Mouse (Mus musculus) large intestine, adult 2 months (tissue): ENCODE data around the gene Zic4. TPM values are rescaled to one million over a fixed set of nuclear protein-coding genes. Genes with fewer than 3 reads are reported as not detected.

Experiments
- DNase-seq: peaks from one replicate; pipeline ENCODE4 v3.0.0-alpha.2; 2012; ENCODE audit warnings: low read depth, low spot score
- WGBS: fragments of 180-500 bp; shearing (Covaris S2); methylation state at CpG from one replicate; pipeline ENCODE4 v1.1.7; 2018; 5-methylcytosine and 5-hydroxymethylcytosine counted together
- polyA plus RNA-seq: library from polyadenylated mRNA; depleted of rRNA; stranded (reverse); fragments of >200 nt; gene quantifications from 2 replicates; pipeline ENCODE4 v1.2.3, GENCODE M21; 2012; rRNA removed

Gene Zic4
- polyA plus RNA-seq = not detected in 2 replicates

DNA sequence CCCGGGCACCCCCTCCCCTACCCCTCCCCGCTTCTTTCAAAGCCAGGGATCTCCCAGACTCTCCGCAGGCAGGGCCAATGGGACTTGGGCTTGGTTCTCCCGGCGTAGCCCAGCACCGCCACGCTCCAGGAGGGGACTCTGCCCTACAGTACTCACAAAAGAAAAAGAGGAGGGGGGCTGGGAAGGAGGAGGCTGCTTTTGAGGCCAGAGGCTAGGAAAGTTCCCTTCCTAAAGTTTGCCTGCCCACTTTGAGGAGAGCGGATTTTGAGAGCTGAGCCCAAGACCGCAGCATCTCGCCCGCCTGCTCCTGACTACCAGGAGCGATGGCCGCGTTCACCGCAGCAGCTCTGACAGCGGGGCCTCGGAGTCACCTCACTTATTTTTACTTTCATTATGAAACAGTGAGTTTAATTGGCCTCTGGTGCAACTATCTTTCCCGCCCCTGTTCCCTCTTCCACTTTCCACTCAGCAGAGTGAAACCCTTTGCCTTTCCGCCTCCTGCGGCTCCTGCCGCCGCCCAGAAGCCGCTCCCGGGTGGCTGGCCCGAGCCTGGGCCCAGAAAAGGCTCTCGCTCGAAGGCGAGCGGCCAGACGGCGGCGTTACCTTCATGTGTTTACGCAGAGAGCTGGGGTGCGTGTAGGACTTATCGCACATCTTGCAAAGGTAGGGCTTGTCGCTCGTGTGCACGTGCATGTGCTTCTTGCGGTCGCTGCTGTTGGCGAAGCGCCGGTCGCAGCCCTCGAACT lies at the start of gene Zic4:
Gene Zic4 (plus strand): TSS at position 558 of the 746 bp plus-strand sequence.
- 4% methylated on average over 45 of the region's 45 CpGs for WGBS
- no peak for DNase-seq

GRCm38 (mm10) chr9:91347591-91347990 lies 14.6 kb upstream of the Zic4 start:
- WGBS = 62% methylated on average over 2 of the region's 2 CpGs
- no peak for DNase-seq

GRCm38 (mm10) chr9:91348746-91349145 lies 13.5 kb upstream of the Zic4 start:
- WGBS = 33% methylated on average over 1 of the region's 1 CpGs
- DNase-seq = no peak

DNA sequence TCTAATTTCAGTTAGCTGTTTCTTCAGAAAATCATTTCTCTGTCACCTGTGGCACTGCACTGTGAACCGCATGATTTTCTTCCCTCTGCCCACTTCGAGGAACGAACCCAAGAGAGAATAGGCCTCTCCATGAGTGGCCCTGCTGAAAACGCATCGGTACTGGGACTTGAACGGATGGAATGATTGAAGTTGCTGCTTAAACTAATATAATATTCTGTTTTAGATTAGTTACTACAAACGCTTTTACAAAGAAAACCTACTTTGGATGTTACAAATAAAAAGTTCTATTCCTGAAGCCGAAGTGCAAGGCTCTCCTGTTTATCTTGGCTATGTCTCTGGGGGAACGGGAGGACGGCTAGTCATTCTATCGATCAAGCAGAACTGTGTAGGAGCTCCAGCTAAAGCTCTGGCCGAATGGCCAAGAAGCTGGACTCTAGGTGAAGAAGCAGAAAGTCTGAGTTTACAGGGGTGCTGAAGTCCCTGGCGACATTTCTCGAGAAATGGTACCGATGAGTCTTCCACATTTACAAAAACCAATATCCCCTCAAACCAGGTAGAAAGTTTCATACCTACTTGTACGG lies 11.9 kb upstream of the Zic4 start:
- 4% methylated on average over 16 of the region's 16 CpGs for WGBS
- no peak for DNase-seq

- WGBS = 5% methylated on average over 14 of the region's 14 CpGs
- no peak for DNase-seq
Observed at GRCm38 (mm10) chr9:91350861-91351291, 11.3 kb upstream of the Zic4 start.

- 5% methylated on average over 5 of the region's 5 CpGs for WGBS
- DNase-seq = no peak
Observed at GRCm38 (mm10) chr9:91351361-91351760, 10.9 kb upstream of the Zic4 start.

DNA sequence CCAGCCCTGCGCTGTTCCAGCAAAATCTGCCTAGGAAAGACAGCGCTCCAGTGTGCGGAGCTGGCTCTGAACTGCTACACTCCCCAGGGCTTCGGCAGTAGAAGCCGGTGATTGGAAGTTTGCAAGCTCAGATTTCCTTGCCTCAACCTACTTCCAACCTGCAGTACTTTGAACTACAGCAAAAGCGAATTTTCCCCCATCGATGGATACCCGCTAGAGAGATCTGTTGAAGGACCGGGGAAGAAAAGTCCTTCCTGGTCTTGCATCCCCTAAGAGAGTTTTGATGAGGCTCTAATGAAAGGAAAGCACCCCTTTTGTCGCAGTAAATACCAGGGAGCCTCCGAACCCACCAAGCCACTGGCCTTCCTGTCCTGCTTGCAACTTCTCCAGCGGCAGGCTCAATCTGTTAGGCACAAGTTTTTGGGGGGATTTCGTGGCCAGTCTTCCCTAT lies 10.2 kb upstream of the Zic4 start:
- no peak for DNase-seq
- 4% methylated on average over 13 of the region's 13 CpGs for WGBS

DNA sequence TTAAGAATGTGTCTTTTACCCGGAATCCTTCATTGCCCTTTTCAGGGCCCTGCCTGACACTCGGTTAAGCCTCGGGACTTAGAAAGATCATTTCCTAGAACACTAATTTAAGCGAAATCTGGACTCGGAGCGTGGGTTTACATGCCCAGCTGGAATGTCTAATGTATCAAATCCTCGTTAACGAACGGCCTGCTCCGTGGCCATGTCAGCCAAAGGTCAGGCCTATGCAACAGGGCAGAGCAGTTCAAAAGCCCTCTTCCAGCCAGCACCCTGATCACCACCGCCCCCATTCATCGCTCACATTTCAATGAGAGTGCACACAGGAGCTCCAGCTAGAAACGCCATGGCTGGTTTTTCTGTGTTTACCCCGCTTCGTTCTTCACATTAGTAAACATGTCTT lies 9.4 kb upstream of the Zic4 start:
- no peak for DNase-seq
- 4% methylated on average over 15 of the region's 15 CpGs for WGBS

DNA sequence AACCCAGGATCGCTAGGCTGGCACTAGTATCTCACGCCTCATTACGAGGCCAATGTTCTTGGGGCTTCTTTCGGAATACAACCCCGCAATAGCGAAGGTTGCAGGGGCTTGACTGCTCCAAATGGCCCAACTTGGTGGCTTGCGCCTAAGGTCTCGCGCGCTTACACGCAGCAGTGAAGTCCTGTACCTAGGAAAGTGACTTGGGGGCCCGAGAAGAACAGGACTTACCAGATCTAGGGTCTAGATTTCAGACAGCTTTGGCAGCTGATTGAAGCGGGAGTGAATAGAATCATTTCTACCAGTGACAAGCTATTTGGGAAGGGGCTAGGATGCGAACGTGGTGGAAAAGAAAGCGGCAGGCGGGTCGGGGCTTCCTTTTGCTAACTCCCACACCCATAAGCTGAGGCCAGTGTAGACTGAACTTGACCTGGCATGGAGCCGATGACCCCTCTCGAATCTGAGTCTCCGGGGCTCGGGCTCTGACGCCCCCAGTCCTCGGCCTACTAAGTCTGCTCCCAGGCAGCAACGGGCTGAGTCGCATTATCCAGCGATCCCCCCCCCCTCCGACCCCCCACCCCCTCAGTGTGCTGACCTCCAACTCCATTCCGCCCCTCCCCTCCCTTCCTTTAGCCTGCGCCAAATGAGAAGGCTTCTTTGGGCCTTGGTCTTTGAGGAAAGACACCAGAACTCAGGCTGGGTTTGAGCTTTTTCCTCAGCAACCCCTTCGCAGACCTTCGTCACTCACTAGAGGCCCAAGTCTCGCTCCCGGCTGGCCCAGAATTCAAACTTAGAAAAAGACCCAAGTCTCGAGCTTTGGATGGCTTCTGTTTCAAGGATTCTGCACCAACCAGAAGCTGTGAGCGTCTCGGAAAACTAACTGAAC lies 8.4 kb upstream of the Zic4 start:
- DNase-seq = no peak
- 8% methylated on average over 37 of the region's 37 CpGs for WGBS

GRCm38 (mm10) chr9:91354434-91355269 lies 7.6 kb upstream of the Zic4 start:
- WGBS = 14% methylated on average over 22 of the region's 22 CpGs
- no peak for DNase-seq

DNA sequence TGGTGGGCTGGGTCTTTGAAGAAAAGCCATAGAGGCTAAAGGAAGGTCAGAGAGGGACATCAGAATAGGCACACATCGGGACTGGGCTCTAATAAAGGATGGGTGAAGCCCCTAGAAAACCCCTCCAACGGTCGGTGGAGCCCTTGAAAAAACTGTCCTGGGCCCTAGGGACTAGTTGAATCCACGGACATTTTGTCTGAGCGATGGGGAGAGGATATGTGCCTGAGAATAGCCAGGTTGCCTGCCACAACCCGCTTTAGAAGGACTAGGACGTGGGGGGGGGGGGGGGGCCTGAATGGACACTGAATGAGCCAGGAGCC lies 7.0 kb upstream of the Zic4 start:
- no peak for DNase-seq

DNA sequence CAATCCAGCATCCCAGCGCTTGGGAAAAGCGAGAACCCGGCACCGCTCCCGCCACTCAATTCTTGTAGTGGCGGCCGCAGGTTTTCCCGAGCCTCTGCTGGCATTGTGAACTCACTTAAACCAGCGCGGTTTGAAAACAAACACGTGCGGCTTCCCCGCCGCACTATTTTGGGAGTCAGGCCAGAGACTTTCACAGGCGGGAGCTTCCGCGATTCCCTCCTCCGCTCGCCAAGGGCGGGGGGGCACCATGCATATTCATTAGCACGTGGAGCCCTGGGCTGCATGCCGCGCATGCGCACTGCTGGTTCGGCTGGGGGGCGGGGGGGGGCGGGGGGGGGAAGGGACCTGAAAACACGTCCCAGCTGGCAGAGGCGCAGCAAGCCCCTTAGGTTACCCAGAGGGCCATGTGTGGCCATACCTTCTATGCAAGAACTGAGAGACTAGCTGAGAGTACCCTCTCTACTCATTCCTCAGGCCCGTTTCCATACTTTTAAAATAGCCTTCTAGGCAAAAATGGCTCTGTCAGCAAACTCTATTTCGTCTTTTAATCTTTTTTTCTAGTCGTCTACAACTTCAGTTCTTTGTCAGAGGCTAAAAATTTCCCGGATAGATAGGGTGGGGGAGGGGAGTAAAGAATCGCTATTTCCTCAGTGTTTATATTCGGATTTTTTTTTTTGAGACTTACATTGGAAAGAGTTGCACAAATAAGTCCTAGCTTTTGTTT lies 6.4 kb upstream of the Zic4 start:
- no peak for DNase-seq
- 2% methylated on average over 35 of the region's 35 CpGs for WGBS

More for the DNA sequence above, 7.0 kb upstream of the Zic4 start:
- 2% methylated on average over 7 of the region's 7 CpGs for WGBS

- no peak for DNase-seq
- 10% methylated on average over 4 of the region's 4 CpGs for WGBS
Observed at GRCm38 (mm10) chr9:91356353-91356740, 5.9 kb upstream of the Zic4 start.

- 7% methylated on average over 3 of the region's 3 CpGs for WGBS
- DNase-seq = no peak
Observed at GRCm38 (mm10) chr9:91357321-91357720, 4.9 kb upstream of the Zic4 start.

DNA sequence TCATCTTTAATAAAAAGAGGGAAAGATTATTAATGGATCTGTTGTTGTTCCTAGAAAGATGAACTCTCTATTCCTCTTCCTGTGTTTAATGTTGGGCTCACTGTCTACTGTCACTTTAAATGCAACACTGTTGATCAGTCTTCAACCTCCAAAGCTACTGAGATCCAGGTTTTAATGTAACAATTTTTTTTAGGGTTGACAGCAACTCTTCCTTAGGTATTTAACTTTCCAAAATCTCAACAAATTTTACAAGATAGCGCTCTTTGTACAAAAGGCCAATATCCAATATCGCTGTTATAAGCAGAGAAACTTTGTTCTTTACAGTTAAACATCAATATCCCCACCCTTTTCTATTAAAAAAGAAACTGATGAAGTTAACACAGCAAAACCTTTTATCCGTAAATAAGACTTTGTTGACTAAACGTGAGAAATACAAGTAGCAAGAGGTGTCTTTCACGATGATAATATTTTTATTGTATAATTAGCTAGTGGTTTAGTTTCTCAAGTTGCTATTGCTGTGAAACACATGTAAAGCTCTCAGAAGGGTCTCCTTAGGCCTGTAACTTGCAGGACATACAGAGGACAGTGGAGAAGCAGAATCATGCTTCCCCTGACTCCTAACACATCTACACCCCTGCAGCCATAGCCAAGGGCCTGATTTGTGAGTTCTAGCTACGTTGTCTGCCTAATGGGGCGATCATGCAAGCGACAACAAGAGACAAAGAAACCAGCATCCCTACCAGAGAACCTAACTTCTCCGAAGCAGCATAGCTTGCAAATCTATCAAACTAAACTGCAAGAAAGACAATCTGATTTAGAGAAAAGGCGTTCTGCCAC lies 3.1 kb upstream of the Zic4 start:
- WGBS = 14% methylated on average over 10 of the region's 10 CpGs
- DNase-seq = no peak

GRCm38 (mm10) chr9:91360151-91361032 lies 1.8 kb upstream of the Zic4 start:
- no peak for DNase-seq
- 11% methylated on average over 21 of the region's 21 CpGs for WGBS
